18 mouse cellular contexts compared by ENCODE assay signal in the genomic region with DNA sequence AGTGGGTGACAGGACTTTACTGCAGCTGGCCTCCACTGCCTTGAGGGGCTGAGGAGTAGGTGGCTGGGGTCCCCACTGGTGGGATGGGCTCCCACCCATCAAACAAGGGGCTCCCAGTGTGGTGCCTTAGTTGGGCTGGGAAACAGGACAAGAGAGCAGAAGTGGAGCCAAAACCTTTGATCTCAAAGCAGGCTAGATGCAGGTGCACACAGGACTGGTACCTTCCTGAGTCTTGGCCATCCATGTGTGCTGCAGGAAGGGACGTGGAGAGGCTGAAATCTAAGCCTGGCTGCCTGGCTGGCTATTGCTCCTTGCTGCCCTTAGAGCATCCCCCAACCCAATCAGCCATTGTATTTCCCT.
"Had no signal": no experiment of that assay in that cellular context is flagged by ENCODE, and none has a peak within 500 bp of the region (broad histone marks: within the 10 kb centered on the region; RNA-seq: fewer than 3 reads in every experiment).

No protein-coding gene starts in this region.

- DNase-seq: kidney, adult 8-10 months; kidney, postnatal 10 days; kidney, postnatal 36 days; layer of hippocampus, postnatal 36 days; liver; lung, adult 18-20 months; lung, postnatal 36 days; thymus, postnatal 25 days had no signal

- H3K9me3 ChIP-seq: kidney, embryonic 15.5 days; limb, embryonic 12.5 days; liver, embryonic 12.5 days; liver, embryonic 15.5 days; lung, embryonic 15.5 days; megakaryocyte, embryonic 14.5 days; midbrain, embryonic 10.5 days; midbrain, embryonic 13.5 days; stomach, embryonic 15.5 days had no signal

- H3K9ac ChIP-seq: kidney, embryonic 15.5 days; limb, embryonic 12.5 days; liver, embryonic 12.5 days; liver, embryonic 15.5 days; lung, embryonic 15.5 days; midbrain, embryonic 13.5 days; stomach, embryonic 15.5 days had no signal

- ATAC-seq: liver, embryonic 12.5 days had no signal

- H3K27ac ChIP-seq: kidney, embryonic 15.5 days; left cerebral cortex, adult 2 months; limb, embryonic 12.5 days; liver, embryonic 12.5 days; liver, embryonic 15.5 days; lung, embryonic 15.5 days; midbrain, embryonic 13.5 days; stomach, embryonic 15.5 days had no signal

- H3K4me3 ChIP-seq: kidney, embryonic 15.5 days; left cerebral cortex, adult 2 months; limb, embryonic 12.5 days; liver, embryonic 12.5 days; liver, embryonic 15.5 days; lung, embryonic 15.5 days; megakaryocyte, embryonic 14.5 days; midbrain, embryonic 10.5 days; midbrain, embryonic 13.5 days; stomach, embryonic 15.5 days had no signal

- H3K4me2 ChIP-seq: limb, embryonic 12.5 days; liver, embryonic 12.5 days; liver, embryonic 15.5 days; lung, embryonic 15.5 days; midbrain, embryonic 13.5 days; stomach, embryonic 15.5 days had no signal

- H3K27me3 ChIP-seq: lung, embryonic 15.5 days; stomach, embryonic 15.5 days had no signal

- H3K36me3 ChIP-seq: kidney, embryonic 15.5 days; limb, embryonic 12.5 days; liver, embryonic 12.5 days; liver, embryonic 15.5 days; lung, embryonic 15.5 days; midbrain, embryonic 10.5 days; midbrain, embryonic 13.5 days; stomach, embryonic 15.5 days had no signal
